Mouse (Mus musculus) left cerebral cortex, postnatal 25 days (tissue): ENCODE data around the gene Sh3bgrl3. TPM values are rescaled to one million over a fixed set of nuclear protein-coding genes. Genes with fewer than 3 reads are reported as not detected.
"Not testable (repeated sequence)": the region's sequence is repeated elsewhere in the genome, so short reads cannot be mapped to it uniquely, and the experiment has no call there.

Experiments used
- DNase-seq, 2 experiments: peaks; one replicate each; pipeline ENCODE4 v3.0.0; 2022; ENCODE audit warnings: low spot score in 2 of 2, mixed read lengths in 1 of 2
- intact Hi-C: fragments of 180-260 bp; cut with DNase I; formaldehyde crosslinking; loops from one replicate; pipeline ENCODE4 v1.15.1; 2025
- total RNA-seq, 2 experiments: library from RNA; stranded (reverse); gene quantifications; 2 replicates each; pipeline ENCODE4 v1.2.3; 2021

Gene Sh3bgrl3
- total RNA-seq: 100 to 1,000 TPM; 212 to 218 TPM

- DNase-seq: peak; percentile 88 to 93
- intact Hi-C loops: no loop called here
These were observed at the start of gene Sh3bgrl3 for GRCm38 (mm10) chr4:134128221-134128982. Gene Sh3bgrl3 (minus strand): TSS chr4:134128789.

- intact Hi-C loops: no loop called here
- DNase-seq: peak; percentile 35 to 68
These were observed 43.8 kb upstream of the Sh3bgrl3 start for GRCm38 (mm10) chr4:134172391-134172790.

GRCm38 (mm10) chr4:134166906-134167305, 38.3 kb upstream of the Sh3bgrl3 start:
- intact Hi-C loops: no loop called here
- no peak for DNase-seq

- no peak for DNase-seq
- intact Hi-C loops: no loop called here
These were observed 37.2 kb upstream of the Sh3bgrl3 start for GRCm38 (mm10) chr4:134165548-134166465.

GRCm38 (mm10) chr4:134165024-134165423, 36.4 kb upstream of the Sh3bgrl3 start:
- intact Hi-C loops: no loop called here

GRCm38 (mm10) chr4:134164591-134164990, 36.0 kb upstream of the Sh3bgrl3 start:
- intact Hi-C loops: no loop called here

More at GRCm38 (mm10) chr4:134165024-134165423, 36.4 kb upstream of the Sh3bgrl3 start:
- no peak for DNase-seq

GRCm38 (mm10) chr4:134160071-134160470, 31.5 kb upstream of the Sh3bgrl3 start:
- peak in 1 of 2 experiments; percentile 21 for DNase-seq
- intact Hi-C loops: not testable (repeated sequence)

More at GRCm38 (mm10) chr4:134164591-134164990, 36.0 kb upstream of the Sh3bgrl3 start:
- DNase-seq: no peak

GRCm38 (mm10) chr4:134158774-134159173, 30.2 kb upstream of the Sh3bgrl3 start:
- intact Hi-C loops: no loop called here

GRCm38 (mm10) chr4:134157558-134157957, 29.0 kb upstream of the Sh3bgrl3 start:
- no peak for DNase-seq
- intact Hi-C loops: no loop called here

More at GRCm38 (mm10) chr4:134158774-134159173, 30.2 kb upstream of the Sh3bgrl3 start:
- no peak for DNase-seq

- DNase-seq: peak; percentile 58 to 86
- intact Hi-C loops: no loop called here
These were observed 28.2 kb upstream of the Sh3bgrl3 start for GRCm38 (mm10) chr4:134156744-134157143.

- no peak for DNase-seq
- intact Hi-C loops: no loop called here
These were observed 27.4 kb upstream of the Sh3bgrl3 start for GRCm38 (mm10) chr4:134155961-134156465.

- no peak for DNase-seq
These were observed 26.9 kb upstream of the Sh3bgrl3 start for GRCm38 (mm10) chr4:134155531-134155930.

GRCm38 (mm10) chr4:134154354-134154753, 25.8 kb upstream of the Sh3bgrl3 start:
- no peak for DNase-seq
- intact Hi-C loops: no loop called here

More at GRCm38 (mm10) chr4:134155531-134155930, 26.9 kb upstream of the Sh3bgrl3 start:
- intact Hi-C loops: no loop called here

GRCm38 (mm10) chr4:134153656-134154055, 25.1 kb upstream of the Sh3bgrl3 start:
- intact Hi-C loops: no loop called here

GRCm38 (mm10) chr4:134152112-134152511, 23.5 kb upstream of the Sh3bgrl3 start:
- DNase-seq: no peak

More at GRCm38 (mm10) chr4:134153656-134154055, 25.1 kb upstream of the Sh3bgrl3 start:
- DNase-seq: no peak

GRCm38 (mm10) chr4:134149389-134149788, 20.8 kb upstream of the Sh3bgrl3 start:
- DNase-seq: no peak
- intact Hi-C loops: no loop called here

More at GRCm38 (mm10) chr4:134152112-134152511, 23.5 kb upstream of the Sh3bgrl3 start:
- intact Hi-C loops: no loop called here

- intact Hi-C loops, DNase-seq: not testable (repeated sequence)
These were observed 15.7 kb upstream of the Sh3bgrl3 start for GRCm38 (mm10) chr4:134144297-134144696.

GRCm38 (mm10) chr4:134138857-134139256, 10.3 kb upstream of the Sh3bgrl3 start:
- no peak for DNase-seq
- intact Hi-C loops: no loop called here

GRCm38 (mm10) chr4:134136280-134136926, 7.8 kb upstream of the Sh3bgrl3 start:
- intact Hi-C loops: no loop called here
- DNase-seq: no peak
